Mouse (Mus musculus): ENCODE results near the gene Hnrnpu. TPM values are rescaled to one million over a fixed set of nuclear protein-coding genes. Genes with fewer than 3 reads are reported as not detected.

Gene Hnrnpu
- total RNA-seq, 1 experiment, result 494 TPM

- TF ChIP-seq HCFC1 (IDR thresholded peaks at IDR 0.05; ENCODE audit: borderline replicate concordance, insufficient read depth, low read length) (no peak), CHD2 (IDR thresholded peaks at IDR 0.05; ENCODE audit: low read depth, low read length) (no peak), ZC3H11A (IDR thresholded peaks at IDR 0.05; ENCODE audit: borderline replicate concordance, low read depth, low read length) (no peak), MAFK (IDR thresholded peaks at IDR 0.05; ENCODE audit: insufficient read depth, low read depth, low read length) (no peak), ZNF384 (IDR thresholded peaks at IDR 0.05; ENCODE audit: low read depth, low read length) (no peak)
- in situ Hi-C loops (cut with MboI; ENCODE audit: low sequenced_read_pairs in 2 of 2, unreplicated experiment in 2 of 2), result no loop called here
- peak overlapping the region; percentile 78 for H3K9ac ChIP-seq (ENCODE audit: insufficient read depth, low read depth, low read length, poor library complexity, severe bottlenecking)
- H3K36me3 ChIP-seq (ENCODE audit: control insufficient read depth, insufficient read depth, low read length, poor library complexity, severe bottlenecking), result no peaks in the 10 kb centered on the region
- H3K4me1 ChIP-seq (ENCODE audit: control insufficient read depth in 2 of 2, insufficient read depth in 2 of 2, low read length in 2 of 2, poor library complexity in 1 of 2), result peaks cover 1 to 3% of the 10 kb centered on the region in 2 experiments; a peak in 1 of 4 replicates
- peak; percentile 46 for DNase-seq (ENCODE audit: low read depth, low spot score)
- H3K4me3 ChIP-seq (ENCODE audit: insufficient read depth in 1 of 2, low read depth in 1 of 2, low read length in 2 of 2, poor library complexity in 1 of 2, severe bottlenecking in 1 of 2), result peak overlapping the region; percentile 70 to 82
- H3K27ac ChIP-seq (ENCODE audit: insufficient read depth, low read depth, low read length, poor library complexity, severe bottlenecking), result no peak overlapping the region
- no peaks in the 10 kb centered on the region for H3K9me3 ChIP-seq (ENCODE audit: control insufficient read depth, insufficient read depth, low read depth, low read length)
Observed at GRCm38 (mm10) chr1:178276054-178276911, 61.3 kb downstream of the Hnrnpu start.

DNA sequence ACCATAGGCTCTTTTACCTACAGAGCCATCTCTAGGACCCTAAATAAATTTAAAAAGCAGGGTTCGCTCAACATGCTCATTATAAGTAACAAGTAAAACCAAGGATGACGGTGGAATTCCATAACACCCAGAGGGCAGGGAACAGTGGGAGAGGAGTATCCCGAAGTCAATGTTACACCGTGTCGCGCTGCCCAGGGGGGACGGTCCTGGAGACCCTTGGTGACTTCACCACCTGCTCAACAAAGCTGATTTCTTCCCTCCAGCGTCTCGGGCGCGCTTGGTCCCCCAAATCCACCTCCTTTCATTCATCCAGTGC is 61.9 kb downstream of the Hnrnpu start:
- peaks cover 1 to 3% of the 10 kb centered on the region in 2 experiments; a peak in 1 of 4 replicates for H3K4me1 ChIP-seq (ENCODE audit: control insufficient read depth in 2 of 2, insufficient read depth in 2 of 2, low read length in 2 of 2, poor library complexity in 1 of 2)
- peak overlapping the region; percentile 78 for H3K9ac ChIP-seq (ENCODE audit: insufficient read depth, low read depth, low read length, poor library complexity, severe bottlenecking)
- no peak for DNase-seq (ENCODE audit: low read depth, low spot score)
- H3K9me3 ChIP-seq (ENCODE audit: control insufficient read depth, insufficient read depth, low read depth, low read length), result no peaks in the 10 kb centered on the region
- peak overlapping the region; percentile 70 to 82 for H3K4me3 ChIP-seq (ENCODE audit: insufficient read depth in 1 of 2, low read depth in 1 of 2, low read length in 2 of 2, poor library complexity in 1 of 2, severe bottlenecking in 1 of 2)
- in situ Hi-C loops (cut with MboI; ENCODE audit: low sequenced_read_pairs in 2 of 2, unreplicated experiment in 2 of 2), result no loop called here
- no peaks in the 10 kb centered on the region for H3K36me3 ChIP-seq (ENCODE audit: control insufficient read depth, insufficient read depth, low read length, poor library complexity, severe bottlenecking)
- no peak overlapping the region for H3K27ac ChIP-seq (ENCODE audit: insufficient read depth, low read depth, low read length, poor library complexity, severe bottlenecking)
- no peak for TF ChIP-seq CHD2 (IDR thresholded peaks at IDR 0.05; ENCODE audit: low read depth, low read length)

DNA sequence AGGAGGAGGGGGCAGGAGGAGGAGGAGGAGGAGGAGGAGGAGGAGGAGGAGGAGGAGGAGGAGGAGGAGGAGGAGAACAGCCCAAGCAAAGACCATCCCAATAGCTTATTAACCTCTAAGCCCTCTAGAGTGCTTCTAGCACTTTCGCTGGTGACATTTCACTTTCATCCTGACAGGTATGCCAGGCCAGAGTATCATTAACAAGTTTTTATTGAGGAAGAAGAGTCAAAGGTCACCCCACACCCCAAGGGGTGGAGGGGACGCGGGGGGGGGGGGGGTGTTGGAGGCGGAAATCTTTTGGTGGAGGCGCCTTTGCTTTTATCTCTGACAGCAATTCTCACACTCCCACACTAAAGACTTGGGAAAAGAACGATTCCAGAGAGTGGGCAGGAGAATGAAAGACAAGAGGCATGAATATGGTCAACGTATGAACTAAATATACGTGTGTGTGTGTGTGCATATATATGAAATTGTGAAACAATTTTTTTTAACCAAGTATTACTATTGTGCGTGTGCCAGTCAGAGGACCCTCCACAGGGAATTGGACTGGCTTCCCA is 62.3 kb downstream of the Hnrnpu start:
- Histone ChIP-seq H3K9ac (ENCODE audit: insufficient read depth, low read depth, low read length, poor library complexity, severe bottlenecking) (no peak overlapping the region), H3K27ac (ENCODE audit: insufficient read depth, low read depth, low read length, poor library complexity, severe bottlenecking) (no peak overlapping the region), H3K36me3 (ENCODE audit: control insufficient read depth, insufficient read depth, low read length, poor library complexity, severe bottlenecking) (no peaks in the 10 kb centered on the region), H3K4me3 (ENCODE audit: insufficient read depth in 1 of 2, low read depth in 1 of 2, low read length in 2 of 2, poor library complexity in 1 of 2, severe bottlenecking in 1 of 2) (no peak overlapping the region), H3K9me3 (ENCODE audit: control insufficient read depth, insufficient read depth, low read depth, low read length) (no peaks in the 10 kb centered on the region), H3K4me1 (ENCODE audit: control insufficient read depth in 2 of 2, insufficient read depth in 2 of 2, low read length in 2 of 2, poor library complexity in 1 of 2) (peaks cover 1 to 3% of the 10 kb centered on the region in 2 experiments; a peak in 1 of 4 replicates)
- in situ Hi-C loops (cut with MboI; ENCODE audit: low sequenced_read_pairs in 2 of 2, unreplicated experiment in 2 of 2), result no loop called here
- no peak for DNase-seq (ENCODE audit: low read depth, low spot score)
- TF ChIP-seq HCFC1 (IDR thresholded peaks at IDR 0.05; ENCODE audit: borderline replicate concordance, insufficient read depth, low read length), result no peak
- TF ChIP-seq MAFK (IDR thresholded peaks at IDR 0.05; ENCODE audit: insufficient read depth, low read depth, low read length), result no peak
- no peak for TF ChIP-seq ZC3H11A (IDR thresholded peaks at IDR 0.05; ENCODE audit: borderline replicate concordance, low read depth, low read length)
- no peak for TF ChIP-seq ZNF384 (IDR thresholded peaks at IDR 0.05; ENCODE audit: low read depth, low read length)
- TF ChIP-seq CHD2 (IDR thresholded peaks at IDR 0.05; ENCODE audit: low read depth, low read length), result no peak

Other genes with a start within 250 kb of the Hnrnpu start
- 11.8 and 11.9 TPM in 2 replicates for gene Desi2, start 150.4 kb downstream of the Hnrnpu start, total RNA-seq (2012; rRNA removed)
- 14.4 and 18.2 TPM in 2 replicates for gene Cox20, start 18.7 kb downstream of the Hnrnpu start, total RNA-seq (2012; rRNA removed)
- gene Efcab2, start 68.3 kb upstream of the Hnrnpu start, total RNA-seq (2012; rRNA removed), result 1.8 and 2.1 TPM in 2 replicates
- gene Kif26b, start 191.3 kb upstream of the Hnrnpu start, total RNA-seq (2012; rRNA removed), result 0.48 and 0.94 TPM in 2 replicates